Mouse (Mus musculus): ENCODE results near the gene Dlg3.

The Dlg3 gene

DNA sequence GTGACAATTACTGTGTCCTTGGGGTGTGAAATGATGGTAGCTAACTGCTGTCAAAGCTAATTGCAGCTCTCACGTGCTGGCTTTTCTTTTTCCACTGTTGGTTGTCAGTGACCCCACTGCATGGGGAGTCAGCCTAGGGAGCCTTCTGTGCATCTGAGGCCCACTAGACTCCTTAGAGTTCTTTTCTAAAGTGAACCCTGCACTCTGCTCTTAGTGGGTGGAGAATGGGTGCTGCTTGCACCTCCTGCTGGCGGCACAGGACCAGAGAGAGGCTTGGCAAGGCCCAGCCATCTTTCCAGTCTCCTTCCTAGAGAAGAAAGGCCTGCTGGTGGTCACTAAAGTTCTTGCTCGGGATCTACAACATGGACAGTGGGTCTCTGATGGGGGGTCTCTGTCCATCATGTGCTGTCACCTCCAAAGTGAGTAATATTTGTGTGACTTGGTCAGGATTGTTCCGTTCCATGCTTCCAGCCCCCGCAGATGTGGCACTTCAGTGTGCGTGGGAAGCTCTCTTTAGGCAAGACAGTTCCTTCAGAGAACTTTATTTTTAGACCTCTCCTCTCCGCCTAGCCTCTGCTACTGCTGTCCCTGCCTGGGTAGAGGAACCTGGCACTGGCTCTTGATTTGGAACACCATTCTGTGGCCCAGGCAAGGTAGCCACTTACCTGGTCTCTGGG lies 30.5 kb downstream of the Dlg3 start:
- no peak for DNase-seq

DNA sequence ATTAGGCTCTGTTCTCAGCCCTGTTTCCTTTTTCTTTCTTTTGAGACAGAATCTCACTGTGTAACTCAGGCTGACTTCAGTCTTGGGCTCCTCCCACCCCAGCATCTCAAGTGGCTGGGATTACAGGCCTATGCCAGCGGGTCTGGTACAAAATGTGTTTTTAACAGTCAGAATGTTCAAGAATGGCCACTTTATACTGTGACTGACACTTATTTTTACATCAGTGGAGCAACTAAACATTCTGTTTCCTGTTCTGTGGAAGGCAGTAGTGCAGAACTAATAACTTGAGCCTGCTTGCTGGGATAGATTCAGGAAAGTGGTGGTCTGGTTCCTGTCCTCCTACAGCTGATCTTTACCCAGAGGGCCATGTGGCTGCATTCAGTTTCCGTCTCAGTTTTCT lies 33.1 kb downstream of the Dlg3 start:
- DNase-seq = no peak

DNA sequence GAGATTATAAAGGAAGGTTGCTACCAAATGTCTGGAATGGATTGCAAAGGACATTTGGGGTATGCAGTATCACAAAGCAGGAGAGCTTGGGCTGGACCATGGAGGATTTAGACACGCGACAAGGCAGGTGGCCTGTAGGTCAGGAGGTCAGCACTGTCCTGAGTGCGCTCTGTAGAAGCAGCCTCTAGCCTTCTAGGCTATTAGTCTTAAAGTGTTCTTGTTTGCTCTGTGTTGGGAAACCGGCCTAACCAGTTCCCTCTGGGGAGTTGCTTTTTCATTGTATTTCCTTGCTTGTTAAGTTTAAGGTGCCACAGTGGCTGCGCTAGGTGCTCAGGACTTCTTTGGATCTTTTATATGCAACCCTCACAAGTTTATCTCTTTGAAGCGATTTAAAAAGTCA lies 34.5 kb downstream of the Dlg3 start:
- no peak for DNase-seq

DNA sequence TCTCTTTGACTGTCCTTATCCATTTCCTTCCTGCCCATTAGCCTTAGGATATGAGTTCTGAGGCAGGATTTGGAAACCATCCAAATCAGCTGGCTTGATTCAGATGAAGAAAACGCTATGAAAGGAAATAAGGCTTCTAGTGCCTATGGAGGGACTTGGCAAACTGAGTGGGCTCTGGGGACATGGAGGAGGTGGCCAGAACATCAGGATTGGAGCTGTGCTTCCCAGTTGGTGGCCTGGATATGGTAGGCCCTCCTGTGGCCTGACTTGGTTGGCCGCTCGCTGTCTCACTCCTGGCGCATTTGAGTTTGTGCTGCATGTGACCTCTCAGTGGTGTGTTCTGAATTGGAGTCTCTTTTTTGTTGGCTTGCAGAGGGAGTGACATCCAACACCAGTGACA lies 43.6 kb downstream of the Dlg3 start:
- DNase-seq = no peak

DNA sequence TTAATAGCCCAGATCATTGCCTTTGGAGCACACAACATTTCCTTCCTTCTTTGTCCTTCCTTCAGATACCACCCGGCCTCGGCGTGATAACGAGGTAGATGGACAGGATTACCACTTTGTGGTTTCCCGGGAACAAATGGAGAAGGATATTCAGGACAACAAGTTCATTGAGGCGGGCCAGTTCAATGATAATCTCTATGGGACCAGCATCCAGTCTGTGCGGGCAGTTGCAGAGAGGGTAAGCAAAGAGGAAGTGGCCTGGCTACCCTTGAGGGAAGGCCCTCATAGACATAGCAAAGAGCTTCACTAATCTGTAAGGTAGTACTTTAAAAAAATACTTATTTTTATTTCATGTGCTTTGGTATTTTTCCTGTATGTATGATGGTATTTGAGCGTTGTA lies 46.6 kb downstream of the Dlg3 start:
- no peak for DNase-seq

DNA sequence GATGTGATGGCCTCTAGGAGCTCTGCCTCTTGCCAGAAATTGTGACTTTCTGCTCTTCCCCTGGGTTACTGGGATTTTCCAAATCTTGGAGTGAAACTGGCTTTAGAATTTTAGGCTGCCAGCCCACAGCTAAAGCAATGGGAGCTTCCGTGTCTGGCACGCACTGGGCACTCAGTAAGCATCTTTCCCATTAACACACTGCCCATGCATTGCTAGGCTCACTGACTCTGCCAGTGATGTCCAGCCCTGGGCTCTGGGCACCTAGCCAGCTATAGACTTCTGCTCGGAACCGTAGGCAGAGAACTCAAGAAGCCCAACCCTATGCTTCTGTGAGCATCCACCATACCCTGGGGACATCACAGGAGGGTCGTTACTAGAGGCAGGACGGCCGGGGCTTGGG lies 48.2 kb downstream of the Dlg3 start:
- DNase-seq = no peak

DNA sequence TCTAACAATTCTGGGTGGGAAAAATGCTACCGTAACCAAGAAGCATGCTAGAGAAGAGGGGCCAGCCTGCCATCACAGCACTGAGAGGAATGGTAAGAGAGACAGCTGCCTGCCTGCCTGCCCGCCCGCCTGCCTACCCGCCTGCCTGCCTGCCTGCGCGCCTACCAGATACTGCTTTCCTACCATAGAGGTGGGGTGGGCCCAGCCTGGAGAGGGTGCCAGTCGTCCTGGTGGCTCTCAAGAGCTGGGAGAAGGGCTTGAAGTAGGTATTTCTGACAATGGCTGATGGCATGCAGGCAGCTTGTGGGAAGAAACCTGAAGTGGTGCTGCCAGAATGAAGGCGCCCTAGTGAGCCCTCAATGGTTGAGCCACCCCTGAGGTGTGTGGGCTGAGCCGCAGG lies 51.2 kb downstream of the Dlg3 start:
- DNase-seq = no peak

DNA sequence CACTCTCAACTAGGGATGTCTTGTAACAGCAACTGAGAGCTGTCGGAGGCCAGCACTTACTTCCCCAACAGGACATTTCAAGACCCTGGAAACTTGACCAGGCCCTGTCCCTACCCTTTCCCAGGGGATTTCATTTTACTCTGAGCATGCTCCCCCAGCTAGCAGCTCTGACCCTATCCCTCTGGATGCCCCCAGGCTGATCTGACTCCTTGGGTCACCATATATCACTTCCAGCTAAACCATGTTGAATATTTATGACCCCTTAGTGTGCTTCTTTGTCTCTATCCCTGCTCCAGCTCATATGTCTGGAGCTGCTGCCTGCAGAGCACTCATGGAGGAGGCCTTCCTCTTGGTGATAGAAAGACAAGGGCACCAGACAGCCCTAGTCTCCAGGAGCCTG lies 53.6 kb downstream of the Dlg3 start:
- no peak for DNase-seq

DNA sequence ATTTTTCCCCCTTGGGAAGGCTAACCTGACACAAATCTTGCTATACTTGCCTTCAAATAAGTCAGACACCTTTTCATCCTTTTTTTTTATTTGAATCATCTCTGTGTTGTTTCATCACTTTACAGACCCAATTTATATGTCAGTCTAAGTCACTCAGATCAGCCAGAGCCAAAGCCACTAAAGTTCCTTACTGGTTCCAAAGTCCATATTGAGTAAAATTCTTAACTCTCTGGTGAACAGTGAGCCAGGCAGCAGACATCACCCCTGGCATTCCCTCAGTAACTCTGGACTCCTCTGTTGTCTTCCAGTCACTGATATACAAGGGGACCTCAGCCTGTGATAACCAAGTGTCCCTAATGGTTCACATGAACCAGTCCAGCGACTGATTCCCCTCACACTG lies 58.0 kb downstream of the Dlg3 start:
- no peak for DNase-seq

DNA sequence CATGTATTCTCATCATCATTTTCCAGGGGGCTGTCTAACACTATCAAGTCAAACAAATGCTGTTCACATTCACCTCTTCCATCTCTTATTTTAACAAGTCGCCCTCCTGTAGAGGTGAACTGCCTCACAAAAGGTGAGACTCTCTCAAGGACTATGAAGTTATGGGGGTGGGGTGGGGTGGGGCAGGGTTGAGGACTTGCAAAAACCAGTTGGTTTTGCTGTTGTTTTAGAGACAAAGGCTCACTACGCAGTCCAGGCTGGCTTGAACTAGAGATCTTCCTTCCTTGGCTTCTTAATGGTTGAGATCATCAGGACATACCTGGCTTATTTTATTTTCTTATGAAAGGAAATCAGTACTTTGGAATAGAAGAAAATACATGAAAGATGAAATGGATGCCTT lies 65.3 kb downstream of the Dlg3 start:
- no peak for DNase-seq

DNA sequence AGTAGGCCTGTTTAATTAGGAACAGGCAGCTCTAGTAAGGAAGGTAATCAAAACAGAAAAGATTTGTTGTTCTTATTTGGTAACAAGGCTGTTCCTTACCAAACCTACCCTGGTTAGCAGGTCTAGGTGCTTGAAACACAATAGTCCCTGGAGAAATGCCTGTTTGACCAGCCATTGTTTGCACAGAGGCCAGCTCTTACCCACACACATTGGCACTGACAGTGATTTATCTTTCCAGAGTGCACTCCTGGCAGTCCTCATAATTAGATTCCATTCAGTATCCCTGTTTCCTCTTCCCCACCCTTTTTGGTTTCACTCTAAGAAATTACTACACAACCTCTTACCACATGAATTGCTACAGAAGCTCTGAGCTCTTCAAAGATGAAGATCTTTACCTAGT lies 71.7 kb downstream of the Dlg3 start:
- DNase-seq = no peak

All from thymus, postnatal 36 days (tissue).